Comparison of ENCODE assay signal across 17 mouse cellular contexts in genomic region chrX:10251852-10252504, GRCm38 (mm10). TPM values are rescaled to one million over a fixed set of nuclear protein-coding genes. Genes with fewer than 3 reads are reported as not detected.
DNase-seq lines count a peak whose midpoint lies in the region; ATAC-seq and TF ChIP-seq lines count a peak whose summit lies in the region.
"Had no signal": no experiment of that assay in that cellular context is flagged by ENCODE, and none has a peak within 500 bp of the region (broad histone marks: within the 10 kb centered on the region; RNA-seq: fewer than 3 reads in every experiment).

TSS of gene Otc (plus strand) at chrX:10252305.

- H3K27ac ChIP-seq in forebrain, embryonic 14.5 days (ENCODE audit: low read depth, low read length), result no peak within 1 kb of the TSS
- H3K27ac ChIP-seq in forebrain, embryonic 11.5 days (ENCODE audit: low read depth, low read length), result no peak within 1 kb of the TSS
- H3K27ac ChIP-seq in stomach, embryonic 15.5 days, result no peak within 1 kb of the TSS
- H3K27ac ChIP-seq in stomach, postnatal 0 days (replicated peaks), result no peak within 1 kb of the TSS
- no peak within 1 kb of the TSS for H3K27ac ChIP-seq in liver, embryonic 13.5 days
- H3K27ac ChIP-seq: embryonic facial prominence, embryonic 12.5 days; midbrain, embryonic 12.5 days; neural tube, embryonic 12.5 days had no signal

- no peak for TF ChIP-seq EP300 in stomach, postnatal 0 days (optimal IDR thresholded peaks at IDR 0.05)

- ATAC-seq in forebrain, embryonic 14.5 days, result peak; percentile 50; the same call in 1 of the 2 replicates
- no peak for ATAC-seq in forebrain, embryonic 11.5 days (replicated peaks; ENCODE audit: low FRiP score)
- ATAC-seq in stomach, embryonic 15.5 days (ENCODE audit: insufficient read depth, low FRiP score, low read depth), result no peak
- no peak for ATAC-seq in stomach, postnatal 0 days (ENCODE audit: low FRiP score, low TSS enrichment)
- ATAC-seq in liver, embryonic 13.5 days (ENCODE audit: low read depth), result peak; percentile 45; the same call in 1 of the 2 replicates
- ATAC-seq: inflammation-experienced regulatory T-cells, adult 6 months had no signal

- WGBS in forebrain, embryonic 14.5 days, result 34% methylated on average over 2 of the region's 2 CpGs
- 63% methylated on average over 2 of the region's 2 CpGs for WGBS in forebrain, embryonic 11.5 days
- 51% methylated on average over 2 of the region's 2 CpGs for WGBS in stomach, embryonic 15.5 days
- WGBS in stomach, postnatal 0 days, result 59% methylated on average over 2 of the region's 2 CpGs
- WGBS in liver, embryonic 13.5 days (ENCODE audit: insufficient replicate concordance), result 33% methylated on average over 2 of the region's 2 CpGs

- no peaks in the 10 kb centered on the region for H3K27me3 ChIP-seq in forebrain, embryonic 14.5 days (replicated peaks; ENCODE audit: control insufficient read depth, insufficient read depth, low read length)
- H3K27me3 ChIP-seq in forebrain, embryonic 11.5 days (ENCODE audit: control insufficient read depth, insufficient read depth, low read length), result no peaks in the 10 kb centered on the region
- no peaks in the 10 kb centered on the region for H3K27me3 ChIP-seq in stomach, embryonic 15.5 days (replicated peaks)
- H3K27me3 ChIP-seq in stomach, postnatal 0 days (ENCODE audit: control insufficient read depth, insufficient read depth, low read length), result no peaks in the 10 kb centered on the region
- H3K27me3 ChIP-seq in liver, embryonic 13.5 days, result no peaks in the 10 kb centered on the region
- H3K27me3 ChIP-seq: embryonic facial prominence, embryonic 12.5 days; midbrain, embryonic 12.5 days; neural tube, embryonic 12.5 days had no signal

- H3K9ac ChIP-seq in forebrain, embryonic 14.5 days (ENCODE audit: low read length), result no peak within 1 kb of the TSS
- no peak within 1 kb of the TSS for H3K9ac ChIP-seq in forebrain, embryonic 11.5 days (ENCODE audit: low read length)
- H3K9ac ChIP-seq in stomach, embryonic 15.5 days, result no peak within 1 kb of the TSS
- H3K9ac ChIP-seq in stomach, postnatal 0 days (ENCODE audit: low read length), result no peak within 1 kb of the TSS
- no peak within 1 kb of the TSS for H3K9ac ChIP-seq in liver, embryonic 13.5 days
- H3K9ac ChIP-seq: embryonic facial prominence, embryonic 12.5 days; lung, embryonic 14.5 days; midbrain, embryonic 12.5 days; neural tube, embryonic 12.5 days had no signal

- no peak within 1 kb of the TSS for H3K4me3 ChIP-seq in forebrain, embryonic 14.5 days (ENCODE audit: low read depth, low read length)
- H3K4me3 ChIP-seq in forebrain, embryonic 11.5 days (ENCODE audit: low read depth, low read length), result no peak within 1 kb of the TSS
- H3K4me3 ChIP-seq in stomach, embryonic 15.5 days (replicated peaks), result no peak within 1 kb of the TSS
- no peak within 1 kb of the TSS for H3K4me3 ChIP-seq in stomach, postnatal 0 days (ENCODE audit: low read depth, low read length)
- no peak within 1 kb of the TSS for H3K4me3 ChIP-seq in liver, embryonic 13.5 days (replicated peaks)
- H3K4me3 ChIP-seq: embryonic facial prominence, embryonic 12.5 days; midbrain, embryonic 12.5 days; neural tube, embryonic 12.5 days had no signal

- no peak for TF ChIP-seq CTCF in stomach, postnatal 0 days (IDR thresholded peaks at IDR 0.05; ENCODE audit: low read depth)

- H3K4me1 ChIP-seq in forebrain, embryonic 14.5 days (ENCODE audit: control insufficient read depth, insufficient read depth, low read length), result no peaks in the 10 kb centered on the region
- no peaks in the 10 kb centered on the region for H3K4me1 ChIP-seq in forebrain, embryonic 11.5 days (replicated peaks; ENCODE audit: control insufficient read depth, insufficient read depth, low read length)
- no peaks in the 10 kb centered on the region for H3K4me1 ChIP-seq in stomach, embryonic 15.5 days
- no peaks in the 10 kb centered on the region for H3K4me1 ChIP-seq in stomach, postnatal 0 days (replicated peaks; ENCODE audit: control insufficient read depth, insufficient read depth)
- H3K4me1 ChIP-seq in liver, embryonic 13.5 days (replicated peaks), result no peaks in the 10 kb centered on the region
- H3K4me1 ChIP-seq: embryonic facial prominence, embryonic 12.5 days; midbrain, embryonic 12.5 days; neural tube, embryonic 12.5 days had no signal

- H3K4me2 ChIP-seq in forebrain, embryonic 14.5 days (ENCODE audit: low read length), result no peak within 1 kb of the TSS
- H3K4me2 ChIP-seq in forebrain, embryonic 11.5 days (ENCODE audit: low read depth, low read length, severe bottlenecking), result no peak within 1 kb of the TSS
- no peak within 1 kb of the TSS for H3K4me2 ChIP-seq in stomach, embryonic 15.5 days
- H3K4me2 ChIP-seq in stomach, postnatal 0 days (replicated peaks; ENCODE audit: low read depth), result no peak within 1 kb of the TSS
- H3K4me2 ChIP-seq in liver, embryonic 13.5 days, result peak within 1 kb of the TSS; percentile 21; the same call in 1 of the 2 replicates
- H3K4me2 ChIP-seq: embryonic facial prominence, embryonic 12.5 days; lung, embryonic 14.5 days; midbrain, embryonic 12.5 days; neural tube, embryonic 12.5 days had no signal

- no peaks in the 10 kb centered on the region for H3K9me3 ChIP-seq in forebrain, embryonic 14.5 days (replicated peaks; ENCODE audit: control insufficient read depth, low read length)
- H3K9me3 ChIP-seq in forebrain, embryonic 11.5 days (ENCODE audit: control insufficient read depth, low read length), result no peaks in the 10 kb centered on the region
- no peaks in the 10 kb centered on the region for H3K9me3 ChIP-seq in stomach, embryonic 15.5 days
- H3K9me3 ChIP-seq in stomach, postnatal 0 days (ENCODE audit: control insufficient read depth, low read length), result no peaks in the 10 kb centered on the region
- H3K9me3 ChIP-seq in liver, embryonic 13.5 days (replicated peaks), result no peaks in the 10 kb centered on the region
- H3K9me3 ChIP-seq: embryonic facial prominence, embryonic 12.5 days; midbrain, embryonic 12.5 days; neural tube, embryonic 12.5 days had no signal

- DNase-seq in forebrain, embryonic 14.5 days (ENCODE audit: low spot score), result peak; percentile 9
- no peak for DNase-seq in forebrain, embryonic 11.5 days (ENCODE audit: low spot score)
- DNase-seq in stomach, postnatal 0 days (ENCODE audit: low spot score), result no peak
- DNase-seq in liver, embryonic 13.5 days, result no peak
- DNase-seq in kidney, postnatal 4 days, result no peak
- no peak for DNase-seq in lung, adult 18-20 months
- DNase-seq: cerebellum, postnatal 25 days; heart, adult 11 months; heart, postnatal 10 days; kidney, postnatal 25 days; lung, embryonic 14.5 days had no signal

- no peaks in the 10 kb centered on the region for H3K36me3 ChIP-seq in forebrain, embryonic 14.5 days (ENCODE audit: control insufficient read depth, insufficient read depth, low read length)
- no peaks in the 10 kb centered on the region for H3K36me3 ChIP-seq in forebrain, embryonic 11.5 days (ENCODE audit: control insufficient read depth, insufficient read depth, low read length)
- no peaks in the 10 kb centered on the region for H3K36me3 ChIP-seq in stomach, embryonic 15.5 days
- H3K36me3 ChIP-seq in stomach, postnatal 0 days (ENCODE audit: control insufficient read depth, insufficient read depth, low read length), result no peaks in the 10 kb centered on the region
- H3K36me3 ChIP-seq in liver, embryonic 13.5 days, result no peaks in the 10 kb centered on the region
- H3K36me3 ChIP-seq: embryonic facial prominence, embryonic 12.5 days; midbrain, embryonic 12.5 days; neural tube, embryonic 12.5 days had no signal

RNA-seq across cellular contexts. Expression of gene Otc, which starts in this region (rescaled TPM):
- not detected in 2 replicates for polyA plus RNA-seq in forebrain, embryonic 14.5 days (2014; fragmentation: Nextera tagmentation; extraction: Ambion mirVana)
- not detected in 2 replicates for polyA plus RNA-seq in forebrain, embryonic 11.5 days (2014; fragmentation: Nextera tagmentation; extraction: Ambion mirVana)
- 12.0 and 13.2 TPM in 2 replicates for polyA plus RNA-seq in stomach, embryonic 15.5 days (2015; fragmentation: Nextera tagmentation; extraction: Ambion mirVana)
- polyA plus RNA-seq in stomach, postnatal 0 days (2015; fragmentation: Nextera tagmentation; extraction: Ambion mirVana), result 0.07 and 0.13 TPM in 2 replicates
- 28.9 and 36.8 TPM in 2 replicates for polyA plus RNA-seq in liver, embryonic 13.5 days (2015; fragmentation: Nextera tagmentation; extraction: Ambion mirVana)
- polyA plus RNA-seq: C2C12; embryonic facial prominence, embryonic 12.5 days; inflammation-experienced regulatory T-cells, adult 6 months; lung, embryonic 14.5 days; midbrain, embryonic 12.5 days; neural tube, embryonic 12.5 days had no signal

Comparison
In these comparisons a context has a peak if more than half of its experiments do, and no peak if none do; other contexts are left out.
1. RNA of gene Otc (polyA plus RNA-seq): 28.9 to 36.8 TPM in liver, embryonic 13.5 days and 12.0 to 13.2 TPM in stomach, embryonic 15.5 days; 0.07 to 0.13 TPM in stomach, postnatal 0 days, not detected in forebrain, embryonic 14.5 days and not detected in forebrain, embryonic 11.5 days; every median in the first group is over 10 times any median in the second.
2. Peak in DNase-seq and ATAC-seq in forebrain, embryonic 14.5 days; RNA of the gene not detected or under 1 TPM.